In the genomic region with DNA sequence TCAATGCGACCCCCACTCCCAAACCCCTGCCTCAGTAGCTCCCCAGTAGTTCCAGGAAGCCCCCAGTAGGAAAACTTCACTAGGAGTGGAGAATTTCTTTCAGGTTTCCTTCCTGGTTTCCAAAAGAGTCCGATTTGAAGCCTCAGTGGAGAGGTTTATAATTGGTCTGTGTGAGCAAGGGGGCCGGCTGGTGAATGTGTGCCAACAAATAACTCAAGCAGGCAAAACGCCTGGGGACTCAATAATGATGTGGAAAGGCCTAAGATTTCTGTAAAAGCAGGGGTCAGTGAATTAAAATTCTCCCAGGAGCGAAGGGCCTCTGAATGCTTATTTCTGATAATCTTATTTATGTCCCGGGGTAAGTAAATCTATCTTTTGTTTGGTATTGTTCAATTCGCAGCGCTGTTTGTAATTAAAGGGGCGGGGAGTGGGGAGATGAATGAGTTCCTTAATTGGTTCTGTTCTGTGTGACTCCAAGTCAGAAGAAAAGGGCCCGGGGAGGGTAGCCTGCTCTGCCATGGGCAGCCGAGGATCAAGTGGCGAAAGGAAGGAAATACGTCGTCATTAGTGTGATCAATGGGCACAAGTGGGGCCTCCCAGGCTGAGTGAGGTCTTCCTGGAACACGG, we compare ENCODE assay signal across 12 mouse cellular contexts. TPM values are rescaled to one million over a fixed set of nuclear protein-coding genes. Genes with fewer than 3 reads are reported as not detected.
A peak's percentile ranks its signal among the peaks of the same experiment; 100 is the strongest.
DNase-seq lines count a peak whose midpoint lies in the region; ATAC-seq lines count a peak whose summit lies in the region.
"Had no signal": no experiment of that assay in that cellular context is flagged by ENCODE, and none has a peak within 500 bp of the region (broad histone marks: within the 10 kb centered on the region; RNA-seq: fewer than 3 reads in every experiment).

No protein-coding gene starts in this region.

- H3K4me2 ChIP-seq in kidney, embryonic 15.5 days: peak overlapping the region; percentile 34
- peak overlapping the region; percentile 35; the same call in 1 of the 2 replicates for H3K4me2 ChIP-seq in neural tube, embryonic 14.5 days (ENCODE audit: low read depth, low read length)
- H3K4me2 ChIP-seq: lung, embryonic 15.5 days; stomach, embryonic 15.5 days had no signal

- 38% methylated on average over 15 of the region's 15 CpGs for WGBS in kidney, embryonic 15.5 days
- WGBS in forebrain, embryonic 10.5 days: 14% methylated on average over 15 of the region's 15 CpGs
- 14% methylated on average over 15 of the region's 15 CpGs for WGBS in neural tube, embryonic 14.5 days

- no peaks in the 10 kb centered on the region for H3K27me3 ChIP-seq in kidney, embryonic 15.5 days
- H3K27me3 ChIP-seq in forebrain, embryonic 10.5 days (ENCODE audit: poor library complexity, severe bottlenecking): peaks cover 90% of the 10 kb centered on the region
- H3K27me3 ChIP-seq in neural tube, embryonic 14.5 days (ENCODE audit: control insufficient read depth, insufficient read depth, low read length): no peaks in the 10 kb centered on the region
- H3K27me3 ChIP-seq: lung, embryonic 15.5 days; stomach, embryonic 15.5 days had no signal

- no peaks in the 10 kb centered on the region for H3K36me3 ChIP-seq in kidney, embryonic 15.5 days
- H3K36me3 ChIP-seq in forebrain, embryonic 10.5 days (replicated peaks): no peaks in the 10 kb centered on the region
- no peaks in the 10 kb centered on the region for H3K36me3 ChIP-seq in neural tube, embryonic 14.5 days (ENCODE audit: control insufficient read depth, insufficient read depth, low read length)
- H3K36me3 ChIP-seq: lung, embryonic 15.5 days; stomach, embryonic 15.5 days had no signal

- H3K4me3 ChIP-seq in kidney, embryonic 15.5 days (replicated peaks): peak overlapping the region; percentile 10
- H3K4me3 ChIP-seq in forebrain, embryonic 10.5 days: peak overlapping the region; percentile 32
- no peak overlapping the region for H3K4me3 ChIP-seq in neural tube, embryonic 14.5 days (ENCODE audit: low read depth, low read length)
- H3K4me3 ChIP-seq: lung, embryonic 15.5 days; stomach, embryonic 15.5 days had no signal

- DNase-seq in kidney, adult 8-10 months: no peak
- peak; percentile 63 for DNase-seq in forebrain, embryonic 10.5 days (ENCODE audit: extremely low spot score, low spot score)
- DNase-seq in kidney, postnatal 36 days: peak; percentile 7 to 21
- DNase-seq in gastrocnemius, adult 8-10 months (ENCODE audit: low spot score in 2 of 2): no peak
- no peak for DNase-seq in urinary bladder, postnatal 4 days (ENCODE audit: low spot score in 2 of 2)
- no peak for DNase-seq in thymus, postnatal 4 days
- DNase-seq: heart, adult 18-20 months had no signal

- H3K9ac ChIP-seq in kidney, embryonic 15.5 days: no peak overlapping the region
- no peak overlapping the region for H3K9ac ChIP-seq in neural tube, embryonic 14.5 days (replicated peaks; ENCODE audit: low read depth, low read length)
- H3K9ac ChIP-seq: lung, embryonic 15.5 days; stomach, embryonic 15.5 days had no signal

- H3K4me1 ChIP-seq in kidney, embryonic 15.5 days: peaks cover 15% of the 10 kb centered on the region; the same call in 1 of the 2 replicates
- peaks cover 19% of the 10 kb centered on the region for H3K4me1 ChIP-seq in forebrain, embryonic 10.5 days
- H3K4me1 ChIP-seq in neural tube, embryonic 14.5 days (ENCODE audit: control insufficient read depth, insufficient read depth, low read length): peaks cover 8% of the 10 kb centered on the region; the same call in 1 of the 2 replicates

- peak overlapping the region; percentile 52 for H3K27ac ChIP-seq in kidney, embryonic 15.5 days
- peak overlapping the region; percentile 48; the same call in 1 of the 2 replicates for H3K27ac ChIP-seq in forebrain, embryonic 10.5 days
- peak overlapping the region; percentile 17; the same call in 1 of the 2 replicates for H3K27ac ChIP-seq in neural tube, embryonic 14.5 days (ENCODE audit: low read depth, low read length)
- H3K27ac ChIP-seq: lung, embryonic 15.5 days; stomach, embryonic 15.5 days had no signal

- H3K9me3 ChIP-seq in kidney, embryonic 15.5 days (replicated peaks): no peaks in the 10 kb centered on the region
- no peaks in the 10 kb centered on the region; the same call in 1 of the 2 replicates for H3K9me3 ChIP-seq in forebrain, embryonic 10.5 days
- no peaks in the 10 kb centered on the region for H3K9me3 ChIP-seq in neural tube, embryonic 14.5 days (ENCODE audit: control insufficient read depth, low read length)
- H3K9me3 ChIP-seq: lung, embryonic 15.5 days; stomach, embryonic 15.5 days had no signal

- ATAC-seq in kidney, embryonic 15.5 days (replicated peaks; ENCODE audit: low FRiP score): no peak; the same call in 1 of the 2 replicates
- peak; percentile 28; the same call in 1 of the 2 replicates for ATAC-seq in neural tube, embryonic 14.5 days (ENCODE audit: low read depth)
- ATAC-seq: activated CD4-positive, CD25-positive, alpha-beta regulatory T cell, adult 4 months had no signal

RNA-seq across cellular contexts. Expression of a gene that starts 23.4 kb away (rescaled TPM):
- polyA plus RNA-seq in kidney, embryonic 15.5 days (2015; fragmentation: Nextera tagmentation; extraction: Ambion mirVana): 0.62 and 0.74 TPM in 2 replicates
- 0.47 and 0.66 TPM in 2 replicates for polyA plus RNA-seq in forebrain, embryonic 10.5 days (2016; fragmentation: Nextera tagmentation; extraction: Ambion mirVana)
- 1.2 and 1.7 TPM in 2 replicates for polyA plus RNA-seq in neural tube, embryonic 14.5 days (2014; fragmentation: Nextera tagmentation; extraction: Ambion mirVana)
- total RNA-seq in gastrocnemius, adult 8-10 months (2022): not detected
- polyA plus RNA-seq: activated CD4-positive, CD25-positive, alpha-beta regulatory T cell, adult 4 months had no signal

Comparison
In these comparisons a context has a peak if more than half of its experiments do, and no peak if none do; other contexts are left out.
1. DNase-seq: peak in forebrain, embryonic 10.5 days (single experiment) and kidney, postnatal 36 days (2 of 2); none in kidney, adult 8-10 months (0 of 2), gastrocnemius, adult 8-10 months (0 of 2), urinary bladder, postnatal 4 days (0 of 2) and thymus, postnatal 4 days (single experiment).
2. Peak in every context shown above with its lines, with median percentiles within 50 percentile points of each other: H3K27ac ChIP-seq.